Mouse (Mus musculus) urinary bladder, postnatal 10 days (tissue): ENCODE data around the gene Fgf22.

Experiments used
- DNase-seq: peaks from one replicate; pipeline ENCODE4 v3.0.0; 2022; ENCODE audit warnings: low spot score

Fgf22 gene

DNA sequence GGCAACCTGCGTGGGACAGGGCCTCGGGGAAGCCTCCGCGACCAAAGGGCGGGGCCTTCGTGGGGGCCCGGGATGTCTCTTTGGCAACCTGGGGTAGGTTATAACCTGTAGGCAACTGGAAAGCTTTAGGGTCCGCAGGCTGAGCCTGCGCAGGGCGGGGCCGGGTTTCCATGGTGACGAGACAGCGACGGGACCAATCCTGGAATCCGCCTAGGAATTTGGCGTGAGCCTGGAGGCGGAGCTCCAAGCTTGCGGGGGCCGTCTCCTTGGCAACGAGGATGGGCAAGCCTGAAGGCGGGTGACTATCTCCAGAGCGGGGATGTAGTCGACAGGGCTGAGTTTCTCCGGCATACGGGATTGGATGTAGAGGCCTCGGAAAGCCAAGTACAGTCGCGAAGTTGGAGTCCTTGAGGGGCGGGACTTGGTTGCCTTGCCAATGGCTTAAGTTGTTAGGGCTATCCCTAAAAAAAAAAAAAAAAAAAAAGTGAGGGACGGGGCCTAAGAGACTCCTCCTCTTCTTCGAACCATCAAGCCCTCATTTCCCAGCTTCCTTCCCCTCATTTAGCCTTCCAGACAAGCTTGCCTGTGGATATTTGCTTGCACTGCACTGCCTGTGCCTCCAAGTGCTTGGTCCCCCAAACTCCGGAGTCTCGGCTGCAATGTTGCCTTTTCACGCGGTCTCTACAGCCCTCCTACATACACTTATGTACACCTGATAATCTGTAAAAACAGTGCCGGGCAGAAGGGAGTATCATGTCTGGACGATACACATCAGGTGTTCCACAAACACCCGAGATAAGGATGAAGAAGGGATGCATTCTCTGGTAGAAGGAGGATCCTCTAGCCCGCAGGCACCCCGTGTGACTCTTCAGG lies 12.7 kb downstream of the Fgf22 start:
- DNase-seq = peak; percentile 86

DNA sequence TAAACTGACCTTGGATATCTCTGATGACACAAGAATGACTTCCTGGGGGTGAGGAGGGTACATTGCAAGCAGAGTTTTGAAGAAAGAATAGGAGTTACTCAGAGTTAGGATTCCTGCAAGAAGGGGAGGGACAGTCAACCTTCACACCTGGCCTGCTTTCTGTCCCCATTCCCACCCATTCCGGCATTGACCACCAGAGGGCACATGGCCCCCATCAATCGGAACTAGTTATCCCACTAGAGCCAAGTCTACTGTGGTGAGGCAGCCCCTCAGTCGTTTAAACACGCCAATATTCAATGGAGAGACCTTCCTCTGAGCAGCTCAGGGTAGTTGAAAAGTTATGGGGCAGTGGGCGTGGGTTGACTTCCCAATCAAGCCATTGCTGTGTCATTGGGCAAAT lies 13.5 kb downstream of the Fgf22 start:
- DNase-seq = no peak

DNA sequence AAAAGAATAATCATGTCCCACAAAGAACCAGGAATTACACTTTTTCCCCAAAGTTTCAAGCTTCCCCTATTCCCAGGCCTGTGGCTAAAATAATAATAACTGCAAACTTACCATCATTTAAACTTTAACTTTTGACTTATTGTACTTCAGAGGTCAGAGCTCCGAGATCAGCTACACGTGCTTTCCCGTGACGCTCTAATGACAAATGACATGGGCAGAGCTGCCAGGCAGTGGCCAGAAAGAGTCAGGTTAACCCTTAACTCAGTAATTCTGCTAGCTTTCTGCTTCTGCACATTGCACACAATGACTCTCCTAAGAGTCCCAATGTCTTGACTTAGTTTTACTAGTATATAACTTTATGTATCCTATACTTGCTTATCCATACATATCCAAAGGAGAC lies 14.5 kb downstream of the Fgf22 start:
- no peak for DNase-seq

DNA sequence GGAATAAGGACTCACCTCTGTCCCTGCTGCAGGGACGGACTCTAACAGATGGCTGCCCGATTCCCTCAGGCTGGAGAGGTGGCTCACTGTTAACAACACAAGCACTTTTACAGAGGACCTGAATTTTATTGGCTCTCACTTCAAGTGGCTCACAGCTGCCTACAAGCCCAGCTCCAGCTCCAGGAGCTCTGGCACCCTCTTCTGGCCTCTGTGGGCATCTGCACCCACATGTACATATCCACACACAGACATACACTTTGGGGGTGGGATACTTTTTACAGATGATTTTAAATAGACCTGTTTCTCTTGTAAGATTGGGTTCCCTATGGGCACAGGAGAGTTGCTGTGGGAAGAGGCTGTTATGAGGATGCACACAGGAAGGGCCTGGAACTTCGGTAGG lies 17.4 kb downstream of the Fgf22 start:
- no peak for DNase-seq

DNA sequence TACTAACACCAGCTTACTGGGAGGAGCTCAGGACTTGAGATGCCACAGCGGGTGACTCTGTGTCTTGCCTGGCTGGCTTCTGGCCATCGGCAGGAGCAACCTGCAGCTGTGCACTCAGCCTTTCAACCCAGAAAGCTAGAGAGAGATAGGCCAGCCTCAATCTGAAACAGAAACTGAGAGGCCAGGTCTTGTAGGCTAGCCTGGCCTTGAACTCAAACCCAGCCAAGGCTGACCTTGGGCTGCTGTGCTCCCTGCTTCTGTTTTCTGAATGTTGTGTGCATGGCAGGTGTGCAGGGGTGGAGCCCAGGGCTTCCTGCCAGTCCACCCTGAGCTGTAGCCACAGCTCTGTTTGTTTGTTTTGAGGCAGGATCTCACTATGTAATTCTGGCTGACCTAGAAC lies 18.3 kb downstream of the Fgf22 start:
- no peak for DNase-seq

DNA sequence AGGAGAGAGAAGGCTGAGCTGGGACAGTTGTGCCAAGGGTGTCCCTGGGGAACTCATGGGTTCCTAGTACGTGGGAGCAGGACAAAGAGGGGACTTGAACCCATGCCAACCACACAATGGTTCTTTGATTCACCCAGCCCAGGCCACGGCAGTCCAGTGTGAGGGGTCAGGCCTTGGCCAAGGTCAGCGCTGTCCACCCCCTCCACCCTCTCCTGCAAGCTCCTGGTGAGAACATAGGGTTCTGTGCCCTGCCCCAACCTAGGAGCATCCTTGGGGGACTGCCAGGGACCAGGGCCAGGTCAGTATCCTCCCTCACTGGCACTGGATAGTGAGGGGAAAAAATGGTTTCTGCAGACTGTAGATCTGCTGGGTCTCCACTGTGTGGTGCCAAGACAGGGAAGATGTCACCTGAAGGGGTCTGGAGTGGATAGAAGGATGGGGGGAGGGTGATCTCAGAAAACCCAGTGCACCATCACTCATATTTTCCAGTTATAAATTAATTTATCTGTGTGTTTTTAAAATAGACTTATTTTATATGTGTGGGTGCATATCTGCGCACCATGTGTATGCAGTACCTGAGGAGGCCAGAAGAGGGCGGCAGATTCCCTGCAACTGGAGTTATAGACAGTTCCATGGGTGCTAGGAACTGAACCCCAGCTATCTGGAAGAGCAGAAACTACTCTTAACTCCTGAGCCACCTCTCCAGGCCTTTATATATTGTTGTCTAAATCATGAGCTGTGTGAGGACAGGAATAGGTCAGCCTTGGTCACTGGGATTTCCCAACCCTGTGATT lies 19.8 kb downstream of the Fgf22 start:
- DNase-seq = no peak

DNA sequence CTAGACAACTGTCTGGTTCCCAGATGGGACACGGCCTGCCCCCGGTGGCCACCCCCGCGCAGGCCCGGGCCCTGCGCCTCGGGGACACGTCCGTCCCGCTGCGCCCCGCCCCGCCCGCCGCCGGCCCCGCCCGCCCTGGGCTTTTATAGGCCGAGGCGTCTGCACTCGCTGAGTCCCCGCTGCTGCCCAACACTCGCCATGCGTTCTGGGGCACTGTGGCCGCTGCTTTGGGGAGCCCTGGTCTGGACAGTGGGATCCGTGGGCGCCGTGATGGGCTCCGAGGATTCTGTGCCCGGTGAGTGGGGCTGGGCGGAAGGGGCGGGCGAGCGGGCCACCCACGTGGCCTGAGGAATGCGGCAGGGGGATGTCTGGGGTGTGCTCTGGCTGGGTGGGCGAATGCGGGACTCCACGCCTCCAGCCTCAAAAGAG lies 22.2 kb downstream of the Fgf22 start, which contains the start of gene Fstl3:
Gene Fstl3, plus strand, starts transcription at position 170 of the 429 bp plus-strand sequence.
- no peak for DNase-seq

DNA sequence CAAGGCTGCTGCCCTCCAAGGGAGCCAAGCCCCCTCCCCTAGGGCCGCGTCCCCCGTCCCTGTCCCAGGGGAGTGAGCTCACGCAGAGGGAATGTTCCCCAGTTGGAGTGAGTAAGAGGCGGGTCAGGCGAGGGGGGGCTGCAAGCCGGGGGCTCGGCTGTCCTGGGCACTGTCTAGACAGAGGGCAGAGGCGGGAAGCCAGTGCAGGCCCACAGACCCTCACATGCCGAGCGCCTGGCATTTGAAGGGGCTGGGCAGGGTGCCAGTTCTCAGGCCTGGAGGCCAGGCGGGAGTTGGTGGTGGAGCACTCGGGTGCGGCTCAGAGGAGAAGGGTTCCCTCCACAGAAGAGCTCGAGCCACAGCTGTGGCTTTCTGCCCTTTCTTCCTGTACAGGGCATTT lies 23.1 kb downstream of the Fgf22 start:
- no peak for DNase-seq

DNA sequence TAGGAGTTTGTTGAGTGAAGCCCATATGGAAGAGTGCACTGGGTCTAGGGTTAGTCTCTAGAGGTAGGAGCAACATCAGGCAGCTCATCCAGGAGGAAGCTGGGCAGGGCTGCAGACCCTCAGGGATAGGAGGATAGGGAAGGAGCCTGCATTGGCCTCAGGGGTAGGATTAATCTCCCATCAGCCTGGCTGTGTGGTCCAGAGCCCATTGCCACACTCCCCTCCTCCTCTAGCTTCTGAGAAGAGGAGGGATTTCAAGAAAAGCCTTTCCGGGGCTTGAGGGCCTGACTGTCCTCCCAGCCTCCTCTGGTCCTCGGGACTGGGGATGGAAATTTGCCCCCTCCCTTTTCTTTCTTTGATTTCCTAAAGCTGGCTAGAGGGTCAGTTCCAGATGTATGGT lies 24.3 kb downstream of the Fgf22 start:
- no peak for DNase-seq

DNA sequence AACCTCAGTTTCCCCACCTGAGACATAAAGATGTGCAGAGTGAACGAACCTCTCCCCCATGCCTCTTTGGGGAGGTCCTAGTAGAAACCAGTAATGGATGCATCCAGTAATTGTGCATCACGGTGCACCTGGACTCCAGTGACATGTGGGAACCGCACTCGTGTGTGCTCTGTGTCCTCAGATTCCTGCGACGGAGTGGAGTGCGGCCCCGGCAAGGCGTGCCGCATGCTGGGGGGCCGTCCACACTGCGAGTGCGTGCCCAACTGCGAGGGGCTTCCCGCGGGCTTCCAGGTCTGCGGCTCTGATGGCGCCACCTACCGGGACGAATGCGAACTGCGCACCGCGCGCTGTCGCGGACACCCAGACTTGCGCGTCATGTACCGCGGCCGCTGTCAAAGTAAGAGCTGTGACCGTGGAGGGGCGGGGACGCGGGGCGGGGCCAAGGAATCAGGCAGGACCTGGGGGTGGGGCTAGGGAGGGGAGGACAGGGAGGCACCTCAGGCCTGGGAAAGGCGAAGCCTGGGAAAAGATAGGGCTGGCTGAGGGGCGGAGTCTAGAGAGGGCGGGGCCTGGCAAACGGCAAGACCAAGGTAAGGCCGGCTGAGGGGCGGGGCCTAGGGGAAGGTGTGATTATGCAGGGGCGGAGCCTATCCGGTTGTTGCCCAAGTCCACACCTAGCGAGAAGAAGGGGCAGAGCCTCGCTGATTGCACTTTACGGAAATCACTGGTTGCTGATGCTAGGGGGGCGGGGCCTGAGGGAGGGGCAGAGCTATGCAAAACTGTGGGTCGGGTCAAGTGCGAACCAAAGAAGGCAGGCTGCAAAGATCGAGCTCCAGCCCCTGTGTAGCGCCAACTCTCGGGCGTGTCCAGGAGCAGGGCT lies 25.1 kb downstream of the Fgf22 start:
- peak; percentile 93 for DNase-seq

DNA sequence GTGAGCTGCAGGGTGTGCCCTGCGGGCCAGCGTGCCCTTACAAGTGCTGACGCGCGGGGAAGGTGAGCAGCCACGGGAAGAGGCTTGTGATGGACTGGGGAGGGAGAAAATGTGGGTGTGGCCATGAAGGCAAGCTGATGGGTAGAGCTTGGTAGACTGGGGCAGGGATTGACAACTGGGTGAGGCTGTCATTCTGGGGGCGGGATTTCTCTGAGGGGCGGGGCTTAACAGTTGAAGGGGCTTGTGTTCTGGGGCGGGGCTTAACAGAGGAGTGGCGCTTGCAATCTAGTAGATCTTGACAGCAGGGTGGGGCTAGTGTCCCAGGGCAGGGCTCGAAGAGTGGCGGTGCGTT lies 25.8 kb downstream of the Fgf22 start:
- no peak for DNase-seq

DNA sequence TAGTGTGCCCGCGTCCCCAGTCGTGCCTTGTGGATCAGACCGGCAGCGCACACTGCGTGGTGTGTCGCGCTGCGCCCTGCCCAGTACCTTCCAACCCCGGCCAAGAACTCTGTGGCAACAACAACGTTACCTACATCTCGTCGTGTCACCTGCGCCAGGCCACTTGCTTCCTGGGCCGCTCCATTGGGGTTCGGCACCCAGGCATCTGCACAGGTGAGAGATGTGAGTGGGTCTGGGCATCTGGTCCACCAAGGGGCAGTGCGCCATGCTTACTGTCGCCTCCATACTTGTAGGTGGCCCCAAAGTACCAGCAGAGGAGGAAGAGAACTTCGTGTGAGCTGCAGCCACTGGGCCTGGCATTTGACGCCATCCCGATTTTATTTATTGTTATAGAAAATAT lies 26.3 kb downstream of the Fgf22 start:
- no peak for DNase-seq

DNA sequence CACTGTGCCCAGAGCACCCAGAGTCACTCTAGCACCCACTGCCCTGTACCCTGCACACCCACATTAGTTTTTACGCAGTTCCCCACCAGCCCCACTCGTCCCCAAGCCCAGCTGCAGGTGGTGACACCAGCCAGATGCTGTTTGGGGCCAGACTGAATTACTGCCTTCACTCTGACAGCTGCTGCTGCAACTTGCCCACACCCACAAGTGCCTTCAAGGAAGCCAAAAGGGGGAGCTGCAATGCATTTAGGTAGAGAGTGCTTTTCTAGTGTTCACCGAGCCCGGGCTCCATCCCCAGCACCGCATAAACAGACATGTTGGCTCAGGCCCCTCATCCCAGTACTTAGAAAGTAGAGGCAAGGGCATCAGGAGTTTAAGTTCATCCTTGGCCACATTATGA lies 27.1 kb downstream of the Fgf22 start:
- no peak for DNase-seq

DNA sequence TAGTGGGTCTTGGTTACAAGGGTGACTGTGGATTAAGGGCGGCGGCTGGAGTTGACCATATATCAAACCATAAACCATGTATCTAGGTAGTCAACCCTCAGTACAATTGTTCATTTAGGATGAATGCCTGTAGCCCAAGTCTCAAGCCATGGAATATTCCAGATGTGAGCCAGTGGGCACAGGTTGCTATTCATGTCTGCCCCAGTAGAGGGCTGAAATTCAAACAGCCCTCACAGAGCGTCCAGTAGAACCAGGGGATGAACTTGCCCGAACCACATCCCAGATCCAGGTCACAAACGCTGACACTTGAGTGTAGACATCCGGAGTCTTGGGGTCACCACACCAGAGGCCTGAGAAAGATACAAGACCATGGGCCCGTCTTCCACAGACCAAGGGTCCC lies 28.2 kb downstream of the Fgf22 start:
- DNase-seq = no peak

DNA sequence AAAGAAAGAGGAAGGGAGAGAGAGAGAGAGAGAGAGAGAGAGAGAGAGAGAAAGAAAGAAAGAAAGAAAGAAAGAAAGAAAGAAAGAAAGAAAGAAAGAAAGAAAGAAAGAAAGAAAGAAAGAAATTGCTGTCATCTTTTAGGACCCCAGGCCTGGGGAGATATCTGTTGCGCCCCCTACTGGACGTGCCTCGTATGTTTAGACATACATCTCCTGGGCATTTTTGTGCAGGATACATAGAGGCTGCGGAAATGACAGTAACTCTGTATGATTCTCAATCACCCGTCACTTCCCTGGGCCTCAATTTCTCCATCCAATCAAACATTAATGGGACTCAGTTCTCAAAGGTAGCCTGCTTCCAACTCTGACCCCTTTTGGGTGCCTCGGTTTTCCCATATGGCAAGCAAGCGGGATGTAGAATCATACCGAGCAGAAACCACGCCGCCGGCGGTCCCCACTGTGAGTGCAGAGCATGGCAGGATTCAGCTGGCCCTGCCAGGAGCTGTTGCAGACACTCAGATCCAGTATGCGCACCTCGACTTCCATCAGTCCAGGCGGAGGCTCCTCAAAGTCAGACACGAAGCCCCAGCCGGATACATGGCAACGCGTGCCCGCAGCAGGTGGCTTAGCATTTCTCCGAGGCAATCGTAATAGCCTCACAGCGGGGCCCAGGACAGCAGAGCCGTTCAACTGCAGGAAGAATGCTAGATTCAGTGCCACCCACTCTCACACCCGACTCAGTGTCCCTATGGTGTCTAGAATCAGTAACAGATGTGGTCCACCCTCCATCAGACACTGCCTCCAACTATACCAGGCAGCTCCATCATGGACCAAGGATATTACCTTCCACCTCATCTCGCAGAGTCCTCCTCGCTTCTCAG lies 29.3 kb downstream of the Fgf22 start:
- DNase-seq = no peak

DNA sequence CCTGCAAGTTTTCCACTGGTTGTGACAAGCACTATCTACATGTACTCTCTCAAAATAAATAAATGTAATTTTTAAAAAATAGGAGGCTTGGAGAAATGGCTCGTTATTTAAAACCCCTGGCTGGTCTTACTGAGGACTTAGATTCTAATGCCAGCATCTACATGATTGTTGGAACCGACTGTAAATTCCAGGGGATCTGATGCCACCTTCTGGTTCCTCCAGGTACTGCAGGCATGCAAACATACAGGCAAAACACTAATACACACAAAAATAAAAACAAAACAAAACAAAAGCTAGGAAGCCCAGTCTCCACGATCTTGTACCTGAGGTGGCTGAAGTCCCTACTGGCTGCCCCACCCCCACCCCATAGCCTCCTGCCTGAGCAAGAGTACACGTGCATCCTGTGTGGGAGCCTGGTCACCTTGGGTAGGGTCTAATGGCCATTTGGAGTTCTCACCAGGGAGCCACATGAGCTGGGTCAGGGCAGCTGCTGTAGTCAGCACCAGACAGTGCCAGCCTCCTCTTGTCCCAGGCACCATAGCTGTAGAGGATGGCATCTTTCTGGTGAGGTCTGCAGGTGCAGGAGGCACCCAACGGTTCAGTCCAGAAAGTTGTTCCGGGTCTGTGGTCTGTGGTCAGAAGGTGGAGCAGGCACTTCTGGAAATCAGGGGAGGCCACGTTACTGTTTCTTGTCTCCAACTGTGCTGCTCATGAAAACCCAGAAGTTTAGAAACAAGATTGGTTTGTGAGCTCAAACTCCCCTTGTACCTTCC lies 33.7 kb downstream of the Fgf22 start:
- no peak for DNase-seq

DNA sequence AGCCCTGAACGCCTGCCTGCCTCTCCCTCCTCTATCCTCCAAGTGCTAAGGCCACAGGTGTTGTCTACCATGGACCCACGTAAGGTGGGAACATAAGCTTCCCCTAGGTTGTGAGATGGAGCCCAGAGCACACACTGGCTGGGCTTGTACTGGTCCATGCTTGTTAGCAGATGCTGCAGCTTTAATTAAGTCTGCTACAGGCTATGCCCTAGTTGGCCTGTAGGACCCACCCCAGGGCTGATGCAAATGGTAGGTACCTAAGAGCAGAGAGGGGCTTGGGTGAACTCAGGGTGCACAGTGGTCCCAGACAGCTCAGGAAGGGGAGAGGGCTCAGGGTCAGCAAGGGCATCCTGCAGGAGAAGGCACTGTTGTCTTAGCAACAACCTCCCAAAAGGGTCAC lies 34.7 kb downstream of the Fgf22 start:
- no peak for DNase-seq

DNA sequence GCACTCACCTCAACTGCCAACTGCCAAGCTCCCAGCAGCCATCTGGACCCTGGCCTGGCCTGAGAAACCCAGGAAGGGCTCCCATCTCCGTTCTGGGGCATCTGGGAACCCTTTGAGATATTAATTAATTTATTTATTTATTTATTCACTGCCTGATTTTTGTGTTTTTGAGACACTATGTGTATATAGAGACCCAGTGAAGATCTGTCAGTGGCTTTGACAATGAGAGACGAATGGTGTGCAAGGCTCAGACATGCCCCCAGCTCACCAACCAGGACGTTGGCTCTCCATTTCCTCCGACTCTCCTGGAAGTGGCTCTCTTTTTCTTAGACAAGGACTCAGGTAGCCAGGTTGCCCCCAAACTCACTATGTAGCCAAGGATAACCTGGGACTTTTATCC lies 36.0 kb downstream of the Fgf22 start, which contains the start of gene Prss57:
Gene Prss57, minus strand, starts transcription at position 101 of the 400 bp plus-strand sequence.
- no peak for DNase-seq

DNA sequence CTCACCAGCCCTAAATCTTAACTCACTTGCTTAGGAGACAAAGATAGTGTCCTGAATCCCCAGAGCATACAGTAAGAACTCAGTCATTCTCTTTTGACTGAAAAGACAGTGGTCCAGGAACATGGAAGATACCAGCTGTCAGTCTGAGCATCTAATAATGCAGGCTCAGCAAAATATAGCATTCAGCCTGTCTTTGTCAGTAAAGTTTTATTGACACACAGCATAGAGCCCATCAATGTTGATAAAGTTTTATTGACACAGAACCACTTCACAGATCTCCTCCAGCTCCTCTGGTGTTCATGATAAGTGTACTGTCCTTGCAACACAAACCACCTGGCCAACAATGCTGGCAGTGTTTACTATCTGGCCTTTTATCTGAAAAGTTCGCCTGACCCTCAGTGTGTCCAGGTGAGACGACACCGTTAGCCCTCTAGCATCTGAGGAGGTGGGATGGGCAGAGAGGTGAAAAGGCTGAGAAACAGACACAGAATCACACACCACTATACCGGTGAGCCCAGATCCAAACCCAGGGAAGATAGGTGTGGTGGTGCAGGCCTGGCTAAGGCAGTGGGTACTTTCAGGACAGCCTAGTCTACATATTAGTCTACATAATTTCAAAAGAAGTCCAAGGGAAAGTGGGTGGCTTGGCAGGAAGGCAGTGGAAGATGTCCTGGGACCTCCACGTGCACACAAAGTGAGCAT lies 37.6 kb downstream of the Fgf22 start:
- no peak for DNase-seq
